Mouse (Mus musculus): ENCODE data around the gene Gm9376.

DNA sequence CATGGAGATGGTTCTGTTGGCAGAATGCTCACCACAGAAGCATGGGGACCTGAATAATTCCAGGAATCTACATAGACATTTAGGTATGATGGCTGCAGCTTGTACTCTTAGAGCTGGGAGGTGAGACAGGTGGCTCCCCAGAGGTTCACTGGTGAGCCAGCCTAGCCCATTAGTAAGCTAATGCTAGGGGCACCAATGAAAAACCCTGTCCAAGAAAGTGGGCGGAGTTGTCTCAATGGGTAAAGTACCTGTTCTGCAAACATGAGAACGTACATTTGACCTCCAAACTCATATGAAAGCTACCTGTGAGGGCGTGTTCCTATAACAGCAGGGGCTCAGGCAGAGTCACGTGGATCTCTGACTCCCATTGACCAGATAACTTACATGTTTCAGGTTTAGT is 2.1 kb downstream of the Gm9376 start:
- TF ChIP-seq CTCF (IDR thresholded peaks at IDR 0.05; ENCODE audit: borderline replicate concordance, insufficient read depth, low read depth, low read length) = no peak
- TF ChIP-seq POLR2A (IDR thresholded peaks at IDR 0.05; ENCODE audit: borderline replicate concordance, insufficient read depth, low read length) = no peak
